Mouse (Mus musculus) C2C12 (cell line): Measurements from ENCODE around the gene Gm20388. TPM values are rescaled to one million over a fixed set of nuclear protein-coding genes. Genes with fewer than 3 reads are reported as not detected.

Experiments
- H3K27me3 ChIP-seq: one replicate; pipeline ENCODE4 v1.6.1; 2011; ENCODE audit not compliant: control insufficient read depth, insufficient read depth, insufficient read length
- H3K36me3 ChIP-seq: one replicate; pipeline ENCODE4 v1.6.1; 2011; ENCODE audit not compliant: control insufficient read depth, insufficient read depth
- H3K4me3 ChIP-seq: one replicate; pipeline ENCODE4 v1.5.1; 2011; ENCODE audit warnings: mild to moderate bottlenecking, control low read depth; ENCODE audit not compliant: poor library complexity, insufficient read depth, severe bottlenecking
- H3K79me2 ChIP-seq: one replicate; pipeline ENCODE4 v1.6.1; 2011; ENCODE audit not compliant: control insufficient read depth, insufficient read depth
- H3K79me3 ChIP-seq: one replicate; pipeline ENCODE4 v1.6.1; 2011; ENCODE audit warnings: low read depth, control low read depth
- H3ac ChIP-seq: one replicate; pipeline ENCODE3; 2011; ENCODE audit warnings: low read depth; ENCODE audit not compliant: control insufficient read depth, insufficient read length
- CEBPB ChIP-seq: IDR thresholded peaks from one replicate; pipeline ENCODE4 v1.6.1; 2011; ENCODE audit warnings: low read depth, mild to moderate bottlenecking, control low read depth, moderate library complexity
- CTCF ChIP-seq: IDR thresholded peaks from one replicate; pipeline ENCODE4 v1.5.1; 2011; ENCODE audit not compliant: control insufficient read depth, insufficient read depth, insufficient read length
- FOSL1 ChIP-seq: IDR thresholded peaks from one replicate; pipeline ENCODE4 v1.8.0; 2011; ENCODE audit warnings: mild to moderate bottlenecking, low read length; ENCODE audit not compliant: poor library complexity, insufficient read depth, severe bottlenecking
- MAX ChIP-seq: IDR thresholded peaks from one replicate; pipeline ENCODE4 v1.6.1; 2011; ENCODE audit warnings: mild to moderate bottlenecking, control low read depth
- MYOD1 ChIP-seq: IDR thresholded peaks from one replicate; pipeline ENCODE4 v1.6.1; 2011; ENCODE audit warnings: low read depth; ENCODE audit not compliant: control insufficient read depth, insufficient read length
- MYOG ChIP-seq: IDR thresholded peaks from one replicate; pipeline ENCODE4 v1.6.1; 2011; ENCODE audit not compliant: control insufficient read depth, insufficient read length; ENCODE audit errors: extremely low read depth
- USF1 ChIP-seq: IDR thresholded peaks from one replicate; pipeline ENCODE4 v1.6.1; 2011; ENCODE audit warnings: low read depth, mild to moderate bottlenecking, control low read depth, moderate library complexity
- polyA plus RNA-seq: library from polyadenylated mRNA; unstranded; fragments of >200 nt; fragmentation: generic; extraction: Trizol; gene quantifications from one replicate; pipeline ENCODE4 v1.2.1, GENCODE M21; 2012; ENCODE audit warnings: missing spikeins

The Gm20388 gene
- polyA plus RNA-seq, 1 experiment: 15.0 TPM

DNA sequence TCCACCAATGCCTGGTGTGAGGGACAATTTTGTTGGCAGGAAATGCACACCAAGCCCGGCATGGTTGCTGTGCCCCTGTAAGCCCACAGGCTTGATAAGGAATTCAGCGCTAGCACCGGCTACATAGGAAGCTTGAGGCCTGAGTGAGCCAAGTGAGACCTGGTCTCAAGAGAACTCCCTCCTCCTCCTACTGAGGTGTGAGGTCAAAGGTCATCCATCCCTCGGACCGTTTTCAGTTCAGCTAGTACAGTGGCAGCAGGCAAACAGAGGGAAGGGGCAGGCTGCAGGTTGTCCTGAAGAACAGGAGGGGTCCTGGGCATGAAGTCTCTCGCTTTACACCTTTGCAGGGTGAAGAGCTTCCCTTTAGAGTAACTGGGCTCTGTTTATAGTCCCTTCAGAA lies 720.2 kb downstream of the Gm20388 start:
- H3ac ChIP-seq: no peak overlapping the region
- no peaks in the 10 kb centered on the region for H3K79me2 ChIP-seq
- no peak overlapping the region for H3K4me3 ChIP-seq
- no peaks in the 10 kb centered on the region for H3K36me3 ChIP-seq
- H3K79me3 ChIP-seq: no peaks in the 10 kb centered on the region
- no peaks in the 10 kb centered on the region for H3K27me3 ChIP-seq
- TF ChIP-seq CEBPB (no peak), USF1 (no peak), MYOG (no peak), MAX (no peak)

DNA sequence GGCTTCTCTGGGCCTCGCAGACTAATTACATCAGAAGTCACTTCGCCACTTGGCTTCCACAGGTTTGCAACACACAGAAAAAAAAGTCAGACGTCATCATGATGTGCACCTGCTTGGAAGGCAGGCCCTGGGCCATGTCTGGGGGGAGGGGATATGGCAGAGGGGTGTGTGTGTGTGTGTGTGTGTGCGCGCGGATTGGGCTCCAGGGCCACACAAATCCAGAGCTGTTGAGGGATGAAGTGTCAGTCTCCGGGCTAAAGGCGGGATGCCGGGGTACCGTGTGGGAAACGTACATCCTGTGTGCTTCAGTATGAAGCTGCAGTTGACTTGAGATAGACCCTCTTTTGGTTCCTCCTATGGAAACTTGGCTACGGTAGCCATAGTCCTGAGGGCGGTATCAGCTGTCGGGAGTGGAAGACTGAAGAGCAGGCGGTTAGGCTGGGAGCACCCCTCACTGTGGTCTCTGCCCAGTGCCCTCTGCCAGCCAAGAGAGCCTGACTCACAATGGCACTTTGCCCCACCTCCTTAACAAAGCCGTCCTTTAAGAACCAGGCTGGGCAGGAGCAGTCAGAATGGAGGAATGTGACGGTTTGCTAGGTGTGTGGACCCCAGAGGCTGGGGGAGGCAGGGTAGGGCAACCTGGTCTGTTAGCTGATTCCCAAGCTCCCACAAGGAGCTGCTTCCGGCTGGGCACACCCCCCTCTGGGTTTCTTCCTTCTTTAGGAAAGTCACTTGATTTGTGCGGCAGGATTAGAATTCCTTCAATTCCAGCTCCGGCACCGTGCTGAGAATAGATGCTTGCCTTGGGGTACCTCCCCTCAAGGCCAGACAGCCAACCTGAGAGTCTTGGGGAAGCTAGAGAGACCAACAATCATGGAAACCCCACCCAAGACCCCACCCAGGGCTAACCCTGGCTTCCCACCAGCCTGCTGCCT lies 721.1 kb downstream of the Gm20388 start:
- no peak overlapping the region for H3K4me3 ChIP-seq
- TF ChIP-seq MYOD1: no peak
- TF ChIP-seq MAX: no peak
- no peak for TF ChIP-seq USF1
- no peak for TF ChIP-seq MYOG

DNA sequence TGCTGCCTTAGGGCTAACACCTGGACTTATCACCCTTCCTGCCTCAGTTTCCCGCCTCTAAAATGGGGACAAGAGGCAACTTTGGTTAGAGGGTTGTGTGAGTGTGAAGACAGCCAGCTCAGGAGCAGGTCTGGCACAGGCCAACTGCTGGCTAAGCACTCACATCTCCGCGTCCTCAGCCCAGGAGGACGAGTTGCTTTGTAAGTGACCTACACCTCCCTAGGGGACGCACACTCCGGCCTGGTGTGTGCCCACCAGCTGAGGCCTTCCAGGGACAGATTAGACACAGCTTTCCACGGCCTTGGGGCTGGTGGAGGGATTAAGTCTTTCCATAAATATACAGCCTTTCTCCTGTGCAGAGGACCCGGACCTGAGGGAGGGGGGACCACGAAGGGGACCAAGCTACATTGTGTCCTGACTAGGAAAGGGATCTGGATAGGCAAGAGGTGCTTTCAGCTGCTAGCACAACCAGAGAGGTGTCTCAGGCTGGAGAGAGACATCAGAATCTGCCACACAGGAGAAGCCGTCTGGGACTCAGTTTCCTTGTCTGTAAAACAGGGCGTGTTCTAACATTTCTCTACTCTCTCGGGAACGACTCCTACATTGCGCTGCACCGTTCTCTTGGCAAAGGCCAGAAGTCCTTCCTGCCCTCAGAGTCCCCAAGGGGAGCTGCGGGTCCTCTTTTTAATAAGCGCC lies 722.5 kb downstream of the Gm20388 start:
- TF ChIP-seq MAX (no peak), USF1 (no peak), CEBPB (no peak), CTCF (no peak), MYOD1 (no peak), FOSL1 (no peak), MYOG (no peak)
- Histone ChIP-seq H3ac (no peak overlapping the region), H3K79me2 (no peaks in the 10 kb centered on the region), H3K79me3 (no peaks in the 10 kb centered on the region), H3K36me3 (no peaks in the 10 kb centered on the region), H3K27me3 (no peaks in the 10 kb centered on the region), H3K4me3 (peak overlapping the region; percentile 11)

More for the DNA sequence above, 721.1 kb downstream of the Gm20388 start:
- H3K79me2 ChIP-seq: no peaks in the 10 kb centered on the region
- H3K27me3 ChIP-seq: no peaks in the 10 kb centered on the region
- H3ac ChIP-seq: no peak overlapping the region
- H3K79me3 ChIP-seq: no peaks in the 10 kb centered on the region
- H3K36me3 ChIP-seq: no peaks in the 10 kb centered on the region

DNA sequence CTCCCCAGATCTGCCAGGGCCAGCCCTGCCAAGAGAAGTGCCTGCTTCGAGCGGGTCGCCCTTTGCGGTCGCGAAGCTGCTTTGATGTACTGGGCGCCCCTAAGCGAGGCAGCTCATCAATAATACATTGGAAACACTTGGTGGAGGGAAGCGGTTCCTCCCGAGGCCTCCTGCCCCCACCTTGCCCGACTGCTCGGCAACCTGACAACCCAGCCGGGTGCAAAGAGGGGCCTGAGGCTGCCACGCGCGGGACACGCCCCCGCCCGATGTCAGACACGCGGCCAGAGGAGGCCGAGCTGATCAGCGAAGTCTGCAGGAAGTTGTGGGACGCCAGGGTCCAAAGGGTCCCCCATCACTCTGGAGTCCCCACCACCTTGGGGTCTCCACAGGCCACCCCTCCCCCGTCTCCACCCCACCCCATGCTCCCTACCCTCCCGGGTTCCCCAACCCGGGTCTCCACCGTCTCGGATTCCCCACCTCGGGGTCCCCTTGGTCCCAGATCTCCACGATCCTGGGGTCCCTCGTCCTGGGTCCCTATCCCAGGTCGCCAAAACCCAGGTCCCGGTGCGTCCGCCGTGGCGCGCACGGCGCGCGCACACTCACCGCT lies 723.1 kb downstream of the Gm20388 start:
- TF ChIP-seq USF1 (no peak), MYOD1 (no peak), CTCF (no peak), CEBPB (no peak), FOSL1 (no peak), MAX (no peak), MYOG (no peak)
- Histone ChIP-seq H3K79me3 (no peaks in the 10 kb centered on the region), H3K36me3 (no peaks in the 10 kb centered on the region), H3K4me3 (peak overlapping the region; percentile 18), H3K27me3 (no peaks in the 10 kb centered on the region), H3ac (peak overlapping the region; percentile 25), H3K79me2 (no peaks in the 10 kb centered on the region)

DNA sequence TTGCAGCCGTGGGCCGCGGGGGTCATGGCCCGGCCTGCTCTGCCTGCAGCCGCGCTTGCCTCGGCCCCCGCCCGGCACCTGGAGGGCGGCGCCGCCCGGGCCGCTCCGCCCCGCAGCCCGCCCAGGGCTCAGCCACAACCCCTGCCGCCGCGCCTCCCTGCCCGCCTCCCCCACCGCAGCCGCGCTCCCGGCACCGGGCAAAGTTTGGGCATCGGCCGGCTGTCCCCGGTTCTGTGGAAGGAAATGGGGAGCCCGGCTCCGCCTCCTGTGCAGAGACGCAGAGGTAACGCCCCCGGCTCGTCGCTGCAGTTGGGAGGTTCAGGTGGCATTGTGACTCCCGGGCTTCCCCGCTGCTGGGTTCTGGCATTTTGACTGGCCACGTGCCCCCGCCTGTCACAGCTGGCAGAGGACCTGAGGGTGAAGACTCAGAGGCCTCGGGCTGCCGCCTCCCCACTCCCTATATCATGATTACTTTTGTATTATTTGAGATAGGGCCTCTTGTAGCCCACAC lies 723.7 kb downstream of the Gm20388 start:
- Histone ChIP-seq H3K36me3 (no peaks in the 10 kb centered on the region), H3K79me2 (no peaks in the 10 kb centered on the region), H3K4me3 (peak overlapping the region; percentile 18), H3K79me3 (no peaks in the 10 kb centered on the region), H3ac (peak overlapping the region; percentile 25), H3K27me3 (no peaks in the 10 kb centered on the region)
- TF ChIP-seq USF1: peak; percentile 56
- TF ChIP-seq CEBPB: no peak

DNA sequence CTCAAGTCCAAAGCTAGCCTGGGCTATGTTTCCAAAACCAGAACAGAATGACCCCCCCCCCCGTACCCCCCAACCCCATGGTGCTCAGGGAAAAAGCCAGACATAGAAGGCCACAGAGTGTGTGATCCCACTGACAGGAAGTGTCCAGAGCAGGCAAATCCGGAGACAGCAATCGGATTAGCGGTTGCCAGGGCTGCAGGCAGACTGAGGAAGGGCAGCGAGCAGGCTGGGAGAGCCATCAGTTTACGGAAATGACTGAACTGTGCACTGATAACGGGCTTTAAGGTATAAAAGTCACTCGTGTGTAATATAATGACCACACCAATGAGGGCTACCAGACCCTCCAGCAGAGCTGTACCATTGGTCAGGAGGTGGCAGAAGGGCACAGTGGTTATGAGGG lies 730.6 kb downstream of the Gm20388 start:
- Histone ChIP-seq H3K79me3 (no peaks in the 10 kb centered on the region), H3K36me3 (no peaks in the 10 kb centered on the region), H3K4me3 (no peak overlapping the region), H3K27me3 (no peaks in the 10 kb centered on the region), H3ac (no peak overlapping the region), H3K79me2 (no peaks in the 10 kb centered on the region)
- TF ChIP-seq USF1 (no peak), CTCF (no peak), FOSL1 (no peak), MAX (no peak), MYOG (no peak), MYOD1 (no peak), CEBPB (no peak)
